In genomic region chr6:114071564-114071963, GRCm38 (mm10) we compare ENCODE assay signal across 9 mouse cellular contexts. TPM values are rescaled to one million over a fixed set of nuclear protein-coding genes. Genes with fewer than 3 reads are reported as not detected.
DNase-seq lines count a peak whose midpoint lies in the region; ATAC-seq and TF ChIP-seq lines count a peak whose summit lies in the region.
"Had no signal": no experiment of that assay in that cellular context is flagged by ENCODE, and none has a peak within 500 bp of the region (broad histone marks: within the 10 kb centered on the region; RNA-seq: fewer than 3 reads in every experiment).

No protein-coding gene starts in this region.

- H3K27ac ChIP-seq in hindbrain, embryonic 16.5 days (ENCODE audit: low read depth, low read length), result no peak overlapping the region
- no peak overlapping the region for H3K27ac ChIP-seq in liver, embryonic 14.5 days

- no peaks in the 10 kb centered on the region for H3K9me3 ChIP-seq in hindbrain, embryonic 16.5 days (ENCODE audit: control insufficient read depth, low read length)
- no peaks in the 10 kb centered on the region for H3K9me3 ChIP-seq in liver, embryonic 14.5 days (ENCODE audit: control insufficient read depth, low read length)

- TF ChIP-seq CTCF in liver, embryonic 14.5 days (IDR thresholded peaks at IDR 0.05; ENCODE audit: low read depth), result peak; percentile 66

- H3K4me1 ChIP-seq in hindbrain, embryonic 16.5 days (ENCODE audit: control insufficient read depth, insufficient read depth, low read depth, low read length), result no peaks in the 10 kb centered on the region
- H3K4me1 ChIP-seq in liver, embryonic 14.5 days (replicated peaks; ENCODE audit: control insufficient read depth in 2 of 2, insufficient read depth in 2 of 2, low read length in 1 of 2), result no peaks in the 10 kb centered on the region

- WGBS in hindbrain, embryonic 16.5 days, result 8% methylated on average over 4 of the region's 4 CpGs
- 5% methylated on average over 4 of the region's 4 CpGs for WGBS in liver, embryonic 14.5 days (ENCODE audit: insufficient replicate concordance)

- H3K36me3 ChIP-seq in hindbrain, embryonic 16.5 days (ENCODE audit: control insufficient read depth, insufficient read depth, low read length), result no peaks in the 10 kb centered on the region
- H3K36me3 ChIP-seq in liver, embryonic 14.5 days (replicated peaks; ENCODE audit: control insufficient read depth, insufficient read depth, low read depth), result no peaks in the 10 kb centered on the region
- H3K36me3 ChIP-seq: G1E had no signal

- no peak overlapping the region for H3K4me3 ChIP-seq in hindbrain, embryonic 16.5 days (ENCODE audit: low read length)
- H3K4me3 ChIP-seq in liver, embryonic 14.5 days (ENCODE audit: insufficient read depth in 1 of 2, low read depth in 2 of 2, low read length in 2 of 2), result no peak overlapping the region

- TF ChIP-seq EP300 in liver, embryonic 14.5 days (IDR thresholded peaks at IDR 0.05; ENCODE audit: low read depth), result no peak

- H3K9ac ChIP-seq in hindbrain, embryonic 16.5 days (ENCODE audit: low read depth, low read length), result no peak overlapping the region
- H3K9ac ChIP-seq in liver, embryonic 14.5 days (replicated peaks), result no peak overlapping the region

- H3K4me2 ChIP-seq in hindbrain, embryonic 16.5 days (ENCODE audit: low read length), result no peak overlapping the region
- H3K4me2 ChIP-seq in liver, embryonic 14.5 days (ENCODE audit: low read depth), result no peak overlapping the region

- peak; percentile 51 for DNase-seq in gastrocnemius, postnatal 10 days
- DNase-seq in gastrocnemius, adult 8-10 months (ENCODE audit: low spot score in 2 of 2), result no peak
- peak; percentile 2 to 15 for DNase-seq in urinary bladder, postnatal 36 days (ENCODE audit: low spot score in 2 of 2)
- DNase-seq in urinary bladder, postnatal 10 days (ENCODE audit: low spot score), result no peak
- peak; percentile 85 for DNase-seq in embryo, embryonic 10.5 days (ENCODE audit: low spot score)
- DNase-seq in liver, embryonic 14.5 days (ENCODE audit: low read depth in 3 of 3, low spot score in 3 of 3), result no peak
- DNase-seq in skeletal muscle tissue, adult 2 months (ENCODE audit: low read depth, low spot score), result peak; percentile 6

- peak; percentile 60; the same call in 1 of the 2 replicates for ATAC-seq in hindbrain, embryonic 16.5 days
- ATAC-seq in liver, embryonic 14.5 days (ENCODE audit: insufficient read depth), result no peak

- H3K27me3 ChIP-seq in hindbrain, embryonic 16.5 days (replicated peaks; ENCODE audit: control insufficient read depth, insufficient read depth, low read length), result no peaks in the 10 kb centered on the region
- H3K27me3 ChIP-seq in liver, embryonic 14.5 days (ENCODE audit: control insufficient read depth, insufficient read depth, low read length), result no peaks in the 10 kb centered on the region

RNA-seq across cellular contexts. Expression of gene Atp2b2, which starts 29.2 kb away (rescaled TPM):
- total RNA-seq in gastrocnemius, postnatal 10 days (2021), result under 1 TPM; 0.82 to 0.84 TPM
- total RNA-seq in gastrocnemius, adult 8-10 months (2022), result under 1 TPM; 0.22 to 0.40 (median 0.34) TPM
- 36.5 and 42.3 TPM in 2 replicates for polyA plus RNA-seq in hindbrain, embryonic 16.5 days (2015; fragmentation: Nextera tagmentation; extraction: Ambion mirVana)
- polyA plus RNA-seq in liver, embryonic 14.5 days (2012; rRNA removed), result 0.55 TPM in 2 replicates
- 0.90 and 0.91 TPM in 2 replicates for polyA plus RNA-seq in liver, embryonic 14.5 days (2014; fragmentation: Nextera tagmentation; extraction: Ambion mirVana)
- polyA plus RNA-seq: G1E had no signal

RNA-seq across cellular contexts. Expression of gene Slc6a11, which starts 59.5 kb away (rescaled TPM):
- under 1 TPM; 0.52 to 0.61 TPM for total RNA-seq in gastrocnemius, postnatal 10 days (2021)
- total RNA-seq in gastrocnemius, adult 8-10 months (2022), result under 1 TPM in 1 of 4 experiments, not detected in 3; 0.20 TPM
- polyA plus RNA-seq in hindbrain, embryonic 16.5 days (2015; fragmentation: Nextera tagmentation; extraction: Ambion mirVana), result 109 and 136 TPM in 2 replicates
- polyA plus RNA-seq in liver, embryonic 14.5 days (2012; rRNA removed), result 0.01 and 0.02 TPM in 2 replicates
- not detected in 2 replicates for polyA plus RNA-seq in liver, embryonic 14.5 days (2014; fragmentation: Nextera tagmentation; extraction: Ambion mirVana)
- polyA plus RNA-seq: G1E had no signal

Comparison
In these comparisons a context has a peak if more than half of its experiments do, and no peak if none do; other contexts are left out.
1. DNase-seq: peak in gastrocnemius, postnatal 10 days (single experiment), urinary bladder, postnatal 36 days (2 of 2), embryo, embryonic 10.5 days (single experiment) and skeletal muscle tissue, adult 2 months (single experiment); none in gastrocnemius, adult 8-10 months (0 of 2), urinary bladder, postnatal 10 days (single experiment) and liver, embryonic 14.5 days (0 of 3).